Mouse (Mus musculus) kidney, embryonic 14.5 days (tissue): Measurements from ENCODE around the gene Cnot3. TPM values are rescaled to one million over a fixed set of nuclear protein-coding genes. Genes with fewer than 3 reads are reported as not detected.
"Not testable (repeated sequence)": the region's sequence is repeated elsewhere in the genome, so short reads cannot be mapped to it uniquely, and the experiment has no call there.

Experiments used
- ATAC-seq: fragments of 200-750 bp; cut with Nextera tagmentation; 2 replicates; pipeline ENCODE4 v1.8.0; 2017; ENCODE audit warnings: moderate number of reproducible peaks, mild to moderate bottlenecking, moderate TSS enrichment, moderate library complexity; ENCODE audit not compliant: low FRiP score, low TSS enrichment
- H3K27ac ChIP-seq: fragments of 300-500 bp; sonication (generic); 2 replicates; pipeline ENCODE4 v1.5.1; 2014; ENCODE audit warnings: low read depth, mild to moderate bottlenecking, low read length, moderate library complexity, mixed read lengths
- H3K27me3 ChIP-seq: fragments of 300-500 bp; sonication (generic); 2 replicates; pipeline ENCODE4 v1.6.1; 2014; ENCODE audit warnings: mild to moderate bottlenecking, low read length; ENCODE audit not compliant: control insufficient read depth, insufficient read depth
- H3K36me3 ChIP-seq: fragments of 300-500 bp; sonication (generic); 2 replicates; pipeline ENCODE4 v1.6.1; 2014; ENCODE audit warnings: low read length, mixed read lengths; ENCODE audit not compliant: control insufficient read depth, insufficient read depth
- H3K4me1 ChIP-seq: fragments of 300-500 bp; sonication (generic); 2 replicates; pipeline ENCODE4 v1.6.1; 2014; ENCODE audit warnings: low read length, mixed read lengths; ENCODE audit not compliant: control insufficient read depth, insufficient read depth
- H3K4me2 ChIP-seq: fragments of 300-500 bp; sonication (generic); replicated peaks from 2 replicates; pipeline ENCODE4 v1.6.1; 2014; ENCODE audit warnings: low read depth, mild to moderate bottlenecking, low read length
- H3K4me3 ChIP-seq: fragments of 300-500 bp; sonication (generic); 2 replicates; pipeline ENCODE4 v1.5.1; 2014; ENCODE audit warnings: mild to moderate bottlenecking, low read length
- H3K9ac ChIP-seq: fragments of 300-500 bp; sonication (generic); 2 replicates; pipeline ENCODE4 v1.6.1; 2014; ENCODE audit warnings: low read depth, mild to moderate bottlenecking, low read length, moderate library complexity
- H3K9me3 ChIP-seq: fragments of 300-500 bp; sonication (generic); 2 replicates; pipeline ENCODE4 v1.6.1; 2016; ENCODE audit warnings: low read length; ENCODE audit not compliant: control insufficient read depth
- WGBS: fragments of 180-500 bp; shearing (Covaris S2); extraction: QIAGEN DNeasy Blood & Tissue Kit; methylation state at CpG from one replicate; pipeline ENCODE4 v1.1.7; 2014; 5-methylcytosine and 5-hydroxymethylcytosine counted together
- polyA plus RNA-seq: library from polyadenylated mRNA; unstranded; fragments of >200 nt; fragmentation: Nextera tagmentation; extraction: Ambion mirVana; gene quantifications from 2 replicates; pipeline ENCODE4 v1.2.1, GENCODE M21; 2014

Gene Cnot3
- polyA plus RNA-seq: 67.3 and 74.0 TPM in 2 replicates

DNA sequence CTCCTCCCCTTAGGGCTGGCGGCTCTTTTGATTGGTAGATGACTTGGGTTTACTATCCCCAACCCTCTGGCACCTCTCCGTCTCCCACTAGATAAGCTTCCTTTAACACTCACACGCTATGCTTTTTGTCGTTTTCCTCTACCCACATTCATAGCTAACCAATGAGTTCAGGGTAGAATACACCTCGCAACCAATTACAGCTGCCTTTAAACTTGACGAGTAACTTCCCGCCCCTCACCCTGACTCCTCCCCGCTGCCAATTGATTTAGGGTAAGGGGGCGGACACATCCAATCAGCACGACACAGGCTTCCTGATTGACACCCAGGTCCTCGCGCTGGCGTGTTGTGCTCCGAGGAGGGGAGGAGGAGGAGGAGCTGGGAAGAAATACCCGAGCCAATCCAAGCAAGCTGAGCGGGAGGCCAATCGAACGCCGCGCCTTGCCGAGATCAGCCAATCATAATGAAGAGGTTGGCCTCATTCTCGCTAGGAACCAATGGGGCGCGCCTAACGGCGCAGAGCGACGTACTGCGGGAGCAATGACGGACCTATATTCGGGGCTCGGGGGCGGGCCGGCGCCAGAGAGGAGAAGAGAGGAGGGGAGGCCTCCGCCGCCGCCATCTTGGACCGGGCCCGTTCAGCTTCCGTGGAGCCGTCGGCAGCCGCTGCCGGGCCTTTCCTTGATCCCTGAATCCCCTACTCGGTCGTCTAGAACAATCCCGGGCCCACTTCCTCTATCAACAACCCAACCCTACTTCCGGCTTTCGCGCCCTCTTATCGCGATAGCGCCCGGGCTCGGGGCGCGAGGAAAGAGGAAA, at the start of gene Cnot3:
Gene Cnot3, plus strand, starts transcription at position 597 of the 816 bp plus-strand sequence.
- H3K4me3 ChIP-seq: peak within 1 kb of the TSS; percentile 98
- H3K27me3 ChIP-seq: no peaks in the 10 kb centered on the region
- under 1% methylated on average over 55 of the region's 58 CpGs for WGBS
- peak; percentile 99 for ATAC-seq
- peak within 1 kb of the TSS; percentile 85 for H3K4me2 ChIP-seq
- peak within 1 kb of the TSS; percentile 94 for H3K27ac ChIP-seq
- peaks cover 24% of the 10 kb centered on the region for H3K4me1 ChIP-seq
- no peaks in the 10 kb centered on the region for H3K9me3 ChIP-seq
- H3K9ac ChIP-seq: peak within 1 kb of the TSS; percentile 100
- peaks cover 36% of the 10 kb centered on the region for H3K36me3 ChIP-seq

GRCm38 (mm10) chr7:3597755-3598154, 47.3 kb upstream of the Cnot3 start:
- not testable (repeated sequence) for H3K4me1 ChIP-seq, H3K9me3 ChIP-seq
- WGBS: 75% methylated on average over 1 of the region's 1 CpGs

GRCm38 (mm10) chr7:3601119-3601518, 43.9 kb upstream of the Cnot3 start:
- no peak overlapping the region for H3K27ac ChIP-seq
- H3K9ac ChIP-seq: no peak overlapping the region
- no peak overlapping the region for H3K4me2 ChIP-seq
- H3K36me3 ChIP-seq: no peaks in the 10 kb centered on the region
- H3K9me3 ChIP-seq: no peaks in the 10 kb centered on the region
- ATAC-seq: peak; percentile 21; the same call in 1 of the 2 replicates
- H3K4me1 ChIP-seq: no peaks in the 10 kb centered on the region
- WGBS: 7% methylated on average over 4 of the region's 4 CpGs
- H3K27me3 ChIP-seq: no peaks in the 10 kb centered on the region
- no peak overlapping the region for H3K4me3 ChIP-seq

More at GRCm38 (mm10) chr7:3597755-3598154, 47.3 kb upstream of the Cnot3 start:
- not testable (repeated sequence) for H3K9ac ChIP-seq, H3K27ac ChIP-seq, H3K36me3 ChIP-seq, H3K27me3 ChIP-seq, H3K4me3 ChIP-seq, H3K4me2 ChIP-seq, ATAC-seq

- no peak overlapping the region for H3K4me3 ChIP-seq
- H3K4me1 ChIP-seq: no peaks in the 10 kb centered on the region
- H3K9me3 ChIP-seq: no peaks in the 10 kb centered on the region
- H3K27me3 ChIP-seq: no peaks in the 10 kb centered on the region
- no peak overlapping the region for H3K27ac ChIP-seq
- H3K4me2 ChIP-seq: no peak overlapping the region
- ATAC-seq: peak; percentile 62
- no peak overlapping the region for H3K9ac ChIP-seq
- no peaks in the 10 kb centered on the region for H3K36me3 ChIP-seq
- 29% methylated on average over 2 of the region's 2 CpGs for WGBS
Observed at GRCm38 (mm10) chr7:3606798-3607197, 38.3 kb upstream of the Cnot3 start.

- Histone ChIP-seq H3K36me3 (no peaks in the 10 kb centered on the region), H3K4me3 (no peak overlapping the region), H3K9me3 (no peaks in the 10 kb centered on the region), H3K27ac (no peak overlapping the region), H3K9ac (no peak overlapping the region), H3K4me2 (no peak overlapping the region), H3K27me3 (no peaks in the 10 kb centered on the region), H3K4me1 (no peaks in the 10 kb centered on the region)
- no peak for ATAC-seq
- WGBS: 62% methylated on average over 6 of the region's 6 CpGs
Observed at GRCm38 (mm10) chr7:3607391-3607790, 37.7 kb upstream of the Cnot3 start.

DNA sequence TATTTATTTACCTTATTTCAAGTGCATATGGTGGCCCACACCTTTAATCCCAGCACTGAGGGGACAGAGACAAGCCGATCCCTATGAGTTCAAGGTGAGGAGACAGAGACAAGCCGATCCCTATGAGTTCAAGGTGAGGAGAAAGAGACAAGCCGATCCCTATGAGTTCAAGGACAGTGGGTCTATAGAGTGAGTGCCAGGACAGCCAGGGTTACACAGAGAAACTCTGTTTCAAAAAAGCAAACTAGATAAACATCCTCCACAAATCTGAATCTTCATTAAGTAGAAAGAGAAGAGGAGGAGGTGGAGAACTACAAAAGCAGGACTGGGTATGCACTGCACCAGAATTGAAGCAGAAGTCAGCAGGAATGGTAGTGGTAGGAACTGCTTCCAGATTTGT, 36.4 kb upstream of the Cnot3 start:
- no peak for ATAC-seq
- Histone ChIP-seq H3K4me1 (no peaks in the 10 kb centered on the region), H3K9me3 (no peaks in the 10 kb centered on the region), H3K9ac (no peak overlapping the region), H3K4me3 (no peak overlapping the region), H3K27ac (no peak overlapping the region), H3K4me2 (no peak overlapping the region), H3K36me3 (no peaks in the 10 kb centered on the region), H3K27me3 (no peaks in the 10 kb centered on the region)
- WGBS: 88% methylated on average over 3 of the region's 3 CpGs

- Histone ChIP-seq H3K36me3 (no peaks in the 10 kb centered on the region), H3K27me3 (no peaks in the 10 kb centered on the region), H3K27ac (no peak overlapping the region), H3K4me1 (no peaks in the 10 kb centered on the region), H3K4me3 (no peak overlapping the region), H3K4me2 (no peak overlapping the region), H3K9me3 (no peaks in the 10 kb centered on the region), H3K9ac (no peak overlapping the region)
- WGBS: 32% methylated on average over 3 of the region's 3 CpGs
- ATAC-seq: peak; percentile 65; the same call in 1 of the 2 replicates
Observed at GRCm38 (mm10) chr7:3609082-3609481, 36.0 kb upstream of the Cnot3 start.

- Histone ChIP-seq H3K27me3 (no peaks in the 10 kb centered on the region), H3K9ac (no peak overlapping the region), H3K4me2 (no peak overlapping the region), H3K27ac (no peak overlapping the region), H3K4me1 (no peaks in the 10 kb centered on the region), H3K36me3 (no peaks in the 10 kb centered on the region), H3K4me3 (no peak overlapping the region), H3K9me3 (no peaks in the 10 kb centered on the region)
- 90% methylated on average over 3 of the region's 3 CpGs for WGBS
- ATAC-seq: no peak
Observed at GRCm38 (mm10) chr7:3610437-3610836, 34.6 kb upstream of the Cnot3 start.

- Histone ChIP-seq H3K27ac (no peak overlapping the region), H3K27me3 (no peaks in the 10 kb centered on the region), H3K9me3 (no peaks in the 10 kb centered on the region), H3K36me3 (no peaks in the 10 kb centered on the region), H3K4me2 (no peak overlapping the region), H3K4me1 (no peaks in the 10 kb centered on the region), H3K4me3 (no peak overlapping the region), H3K9ac (no peak overlapping the region)
- WGBS: 92% methylated on average over 13 of the region's 13 CpGs
- ATAC-seq: no peak; the same call in 1 of the 2 replicates
Observed at GRCm38 (mm10) chr7:3611006-3611405, 34.1 kb upstream of the Cnot3 start.
